Mouse (Mus musculus): ENCODE measurements at regions not wholly inside any gene's neighbourhood (a gene's known extent, or its start where the extent isn't known, plus 50 kb on each side); places are given as distances from the start of the nearest gene placed in this dataset.
"Not testable (repeated sequence)": the region's sequence is repeated elsewhere in the genome, so short reads cannot be mapped to it uniquely, and the experiment has no call there.

GRCm38 (mm10) chr1:7777191-7778044 lies 2969.7 kb downstream of the Gm37988 start:
- 0 out of 2 replicates have a peak, but pooled peaks cover 3% of the 10 kb centered on the region for H3K4me1 ChIP-seq (ENCODE audit: control insufficient read depth, insufficient read depth, low read length)
- DNase-seq (ENCODE audit: low spot score) (peak; percentile 13), ATAC-seq (ENCODE audit: low FRiP score, low read depth) (peak; percentile 75)
- no peak for TF ChIP-seq POLR2A (IDR thresholded peaks at IDR 0.05; ENCODE audit: borderline replicate concordance, extremely low read depth, insufficient read depth, insufficient read length)
- H3K4me2 ChIP-seq (replicated peaks; ENCODE audit: low read depth, low read length, severe bottlenecking), result peak overlapping the region; percentile 19; the same call in 1 of the 2 replicates
- H3K27ac ChIP-seq (replicated peaks; ENCODE audit: low read depth, low read length), result no peak overlapping the region
- H3K27me3 ChIP-seq (ENCODE audit: control insufficient read depth, insufficient read depth, low read length), result no peaks in the 10 kb centered on the region
- WGBS, result 7% methylated on average over 11 of the region's 11 CpGs
- 0 out of 2 replicates have a peak overlapping the region, but pooled peaks have one; percentile 21 for H3K9ac ChIP-seq (ENCODE audit: low read depth, low read length, severe bottlenecking)
- H3K36me3 ChIP-seq (ENCODE audit: control insufficient read depth, insufficient read depth, low read length), result no peaks in the 10 kb centered on the region
- H3K4me3 ChIP-seq (replicated peaks; ENCODE audit: low read length), result no peak overlapping the region
- H3K9me3 ChIP-seq (ENCODE audit: control insufficient read depth, low read length), result no peaks in the 10 kb centered on the region

- H3K9me3 ChIP-seq (ENCODE audit: control insufficient read depth, low read length); H3K4me2 ChIP-seq (replicated peaks; ENCODE audit: low read depth, low read length, severe bottlenecking); H3K27me3 ChIP-seq (ENCODE audit: control insufficient read depth, insufficient read depth, low read length); H3K4me1 ChIP-seq (ENCODE audit: control insufficient read depth, insufficient read depth, low read length); H3K9ac ChIP-seq (ENCODE audit: low read depth, low read length, severe bottlenecking); H3K27ac ChIP-seq (replicated peaks; ENCODE audit: low read depth, low read length); H3K4me3 ChIP-seq (replicated peaks; ENCODE audit: low read length); DNase-seq (ENCODE audit: low spot score); H3K36me3 ChIP-seq (ENCODE audit: control insufficient read depth, insufficient read depth, low read length); ATAC-seq (ENCODE audit: low FRiP score, low read depth): not testable (repeated sequence)
- 4% methylated on average over 5 of the region's 5 CpGs for WGBS
These were observed 2970.4 kb downstream of the Gm37988 start for GRCm38 (mm10) chr1:7778045-7778565.

GRCm38 (mm10) chr1:7778657-7779056 lies 2971.0 kb downstream of the Gm37988 start:
- 0 out of 2 replicates have a peak, but pooled peaks cover 3% of the 10 kb centered on the region for H3K4me1 ChIP-seq (ENCODE audit: control insufficient read depth, insufficient read depth, low read length)
- WGBS, result 54% methylated on average over 2 of the region's 2 CpGs
- no peak overlapping the region for H3K4me3 ChIP-seq (replicated peaks; ENCODE audit: low read length)
- no peak overlapping the region for H3K9ac ChIP-seq (ENCODE audit: low read depth, low read length, severe bottlenecking)
- no peak overlapping the region for H3K4me2 ChIP-seq (replicated peaks; ENCODE audit: low read depth, low read length, severe bottlenecking)
- ATAC-seq (ENCODE audit: low FRiP score, low read depth) (no peak), DNase-seq (ENCODE audit: low spot score) (no peak)
- no peaks in the 10 kb centered on the region for H3K36me3 ChIP-seq (ENCODE audit: control insufficient read depth, insufficient read depth, low read length)
- no peak overlapping the region for H3K27ac ChIP-seq (replicated peaks; ENCODE audit: low read depth, low read length)
- no peaks in the 10 kb centered on the region for H3K9me3 ChIP-seq (ENCODE audit: control insufficient read depth, low read length)
- H3K27me3 ChIP-seq (ENCODE audit: control insufficient read depth, insufficient read depth, low read length), result no peaks in the 10 kb centered on the region
- no peak for TF ChIP-seq POLR2A (IDR thresholded peaks at IDR 0.05; ENCODE audit: borderline replicate concordance, extremely low read depth, insufficient read depth, insufficient read length)

GRCm38 (mm10) chr1:7823969-7824368 lies 3016.3 kb downstream of the Gm37988 start:
- no peaks in the 10 kb centered on the region for H3K9me3 ChIP-seq (ENCODE audit: control insufficient read depth, low read length)
- H3K9ac ChIP-seq (ENCODE audit: low read depth, low read length, severe bottlenecking), result no peak overlapping the region
- H3K36me3 ChIP-seq (ENCODE audit: control insufficient read depth, insufficient read depth, low read length), result no peaks in the 10 kb centered on the region
- TF ChIP-seq POLR2A (IDR thresholded peaks at IDR 0.05; ENCODE audit: borderline replicate concordance, extremely low read depth, insufficient read depth, insufficient read length), result no peak
- no peak for ATAC-seq (ENCODE audit: low FRiP score, low read depth)
- H3K4me2 ChIP-seq (replicated peaks; ENCODE audit: low read depth, low read length, severe bottlenecking), result no peak overlapping the region
- H3K4me3 ChIP-seq (replicated peaks; ENCODE audit: low read length), result no peak overlapping the region
- no peaks in the 10 kb centered on the region for H3K27me3 ChIP-seq (ENCODE audit: control insufficient read depth, insufficient read depth, low read length)
- H3K4me1 ChIP-seq (ENCODE audit: control insufficient read depth, insufficient read depth, low read length), result no peaks in the 10 kb centered on the region
- WGBS, result 88% methylated on average over 2 of the region's 2 CpGs
- no peak for DNase-seq (ENCODE audit: low spot score)
- no peak overlapping the region for H3K27ac ChIP-seq (replicated peaks; ENCODE audit: low read depth, low read length)

All from limb, embryonic 14.5 days (tissue).